Mouse (Mus musculus) C2C12 (cell line): ENCODE measurements around the gene Nudt16l1. TPM values are rescaled to one million over a fixed set of nuclear protein-coding genes. Genes with fewer than 3 reads are reported as not detected.

Source experiments
- H3K27me3 ChIP-seq: one replicate; pipeline ENCODE4 v1.6.1; 2011; ENCODE audit not compliant: control insufficient read depth, insufficient read depth, insufficient read length
- H3K36me3 ChIP-seq: one replicate; pipeline ENCODE4 v1.6.1; 2011; ENCODE audit not compliant: control insufficient read depth, insufficient read depth
- H3K4me3 ChIP-seq: one replicate; pipeline ENCODE4 v1.5.1; 2011; ENCODE audit warnings: mild to moderate bottlenecking, control low read depth; ENCODE audit not compliant: poor library complexity, insufficient read depth, severe bottlenecking
- H3K79me2 ChIP-seq: one replicate; pipeline ENCODE4 v1.6.1; 2011; ENCODE audit not compliant: control insufficient read depth, insufficient read depth
- H3K79me3 ChIP-seq: one replicate; pipeline ENCODE4 v1.6.1; 2011; ENCODE audit warnings: low read depth, control low read depth
- H3ac ChIP-seq: one replicate; pipeline ENCODE3; 2011; ENCODE audit warnings: low read depth; ENCODE audit not compliant: control insufficient read depth, insufficient read length
- CEBPB ChIP-seq: IDR thresholded peaks from one replicate; pipeline ENCODE4 v1.6.1; 2011; ENCODE audit warnings: low read depth, mild to moderate bottlenecking, control low read depth, moderate library complexity
- CTCF ChIP-seq: IDR thresholded peaks from one replicate; pipeline ENCODE4 v1.5.1; 2011; ENCODE audit not compliant: control insufficient read depth, insufficient read depth, insufficient read length
- FOSL1 ChIP-seq: IDR thresholded peaks from one replicate; pipeline ENCODE4 v1.8.0; 2011; ENCODE audit warnings: mild to moderate bottlenecking, low read length; ENCODE audit not compliant: poor library complexity, insufficient read depth, severe bottlenecking
- MAX ChIP-seq: IDR thresholded peaks from one replicate; pipeline ENCODE4 v1.6.1; 2011; ENCODE audit warnings: mild to moderate bottlenecking, control low read depth
- MYOD1 ChIP-seq: IDR thresholded peaks from one replicate; pipeline ENCODE4 v1.6.1; 2011; ENCODE audit warnings: low read depth; ENCODE audit not compliant: control insufficient read depth, insufficient read length
- MYOG ChIP-seq: IDR thresholded peaks from one replicate; pipeline ENCODE4 v1.6.1; 2011; ENCODE audit not compliant: control insufficient read depth, insufficient read length; ENCODE audit errors: extremely low read depth
- USF1 ChIP-seq: IDR thresholded peaks from one replicate; pipeline ENCODE4 v1.6.1; 2011; ENCODE audit warnings: low read depth, mild to moderate bottlenecking, control low read depth, moderate library complexity
- polyA plus RNA-seq: library from polyadenylated mRNA; unstranded; fragments of >200 nt; fragmentation: generic; extraction: Trizol; gene quantifications from one replicate; pipeline ENCODE4 v1.2.1, GENCODE M21; 2012; ENCODE audit warnings: missing spikeins

Nudt16l1 gene
- polyA plus RNA-seq, 1 experiment, result 59.6 TPM

GRCm38 (mm10) chr16:4920556-4920955, 18.0 kb upstream of the Nudt16l1 start:
- H3K36me3 ChIP-seq, result no peaks in the 10 kb centered on the region
- H3ac ChIP-seq, result no peak overlapping the region

DNA sequence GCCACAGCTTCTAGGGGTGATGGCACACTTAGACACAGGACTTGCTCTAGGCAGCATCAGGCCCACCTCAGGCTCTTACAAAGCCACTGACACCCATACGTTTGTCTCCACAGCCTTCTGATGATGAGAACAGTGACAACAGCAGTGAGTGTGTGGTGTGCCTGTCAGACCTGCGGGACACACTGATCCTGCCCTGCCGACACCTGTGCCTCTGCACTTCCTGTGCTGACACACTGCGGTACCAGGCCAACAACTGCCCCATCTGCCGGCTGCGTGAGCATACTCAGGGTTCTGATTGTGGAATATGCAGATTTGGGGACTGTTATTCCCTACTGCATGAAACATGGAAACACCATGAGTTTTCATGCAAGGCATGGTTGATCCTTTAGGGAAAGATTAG, 16.1 kb upstream of the Nudt16l1 start:
- H3K36me3 ChIP-seq, result peaks cover 4% of the 10 kb centered on the region
- H3K79me2 ChIP-seq, result no peaks in the 10 kb centered on the region
- H3ac ChIP-seq, result no peak overlapping the region
- no peak overlapping the region for H3K4me3 ChIP-seq
- no peak for TF ChIP-seq MYOG
- TF ChIP-seq FOSL1, result no peak
- TF ChIP-seq CTCF, result no peak
- TF ChIP-seq CEBPB, result no peak
- TF ChIP-seq MAX, result no peak
- no peaks in the 10 kb centered on the region for H3K79me3 ChIP-seq
- no peaks in the 10 kb centered on the region for H3K27me3 ChIP-seq

More at GRCm38 (mm10) chr16:4920556-4920955, 18.0 kb upstream of the Nudt16l1 start:
- H3K27me3 ChIP-seq, result no peaks in the 10 kb centered on the region
- H3K4me3 ChIP-seq, result no peak overlapping the region
- no peak for TF ChIP-seq CTCF
- no peak for TF ChIP-seq FOSL1
- no peaks in the 10 kb centered on the region for H3K79me2 ChIP-seq
- no peaks in the 10 kb centered on the region for H3K79me3 ChIP-seq

- no peaks in the 10 kb centered on the region for H3K27me3 ChIP-seq
Observed at GRCm38 (mm10) chr16:4923996-4924395, 14.6 kb upstream of the Nudt16l1 start.

GRCm38 (mm10) chr16:4927967-4928366, 10.6 kb upstream of the Nudt16l1 start:
- H3K4me3 ChIP-seq, result no peak overlapping the region
- TF ChIP-seq MYOD1, result no peak
- TF ChIP-seq CEBPB, result no peak
- TF ChIP-seq CTCF, result no peak
- TF ChIP-seq MAX, result no peak
- TF ChIP-seq MYOG, result no peak
- no peak for TF ChIP-seq FOSL1
- no peak for TF ChIP-seq USF1
- no peak overlapping the region for H3ac ChIP-seq
- no peaks in the 10 kb centered on the region for H3K79me2 ChIP-seq
- H3K36me3 ChIP-seq, result peaks cover 17% of the 10 kb centered on the region
- H3K27me3 ChIP-seq, result no peaks in the 10 kb centered on the region
- no peaks in the 10 kb centered on the region for H3K79me3 ChIP-seq

More at GRCm38 (mm10) chr16:4923996-4924395, 14.6 kb upstream of the Nudt16l1 start:
- H3ac ChIP-seq, result no peak overlapping the region
- peaks cover 8% of the 10 kb centered on the region for H3K36me3 ChIP-seq
- no peaks in the 10 kb centered on the region for H3K79me2 ChIP-seq
- TF ChIP-seq CTCF (no peak), CEBPB (no peak), FOSL1 (no peak), MYOD1 (peak; percentile 50), MYOG (no peak), MAX (no peak)
- no peak overlapping the region for H3K4me3 ChIP-seq
- no peaks in the 10 kb centered on the region for H3K79me3 ChIP-seq

DNA sequence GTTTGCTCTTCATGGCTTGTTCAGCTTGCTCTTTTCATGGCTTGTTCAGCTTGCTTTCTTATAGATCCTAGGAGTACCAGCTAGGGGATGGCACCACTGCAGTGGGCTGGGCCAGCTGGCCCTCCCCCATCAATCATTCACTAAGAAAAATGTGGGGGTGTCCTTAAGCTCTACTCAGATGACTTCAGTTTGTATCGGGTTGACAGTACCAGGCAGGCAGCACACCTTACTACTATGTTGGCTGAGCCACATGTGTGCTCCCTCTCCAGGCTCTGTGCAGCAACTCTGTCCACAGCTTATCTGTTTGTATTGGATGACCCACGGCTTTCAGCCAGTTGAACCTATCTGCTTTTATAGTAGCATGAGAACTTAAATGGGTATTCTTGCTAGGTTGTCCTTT, 10.1 kb upstream of the Nudt16l1 start:
- H3K79me2 ChIP-seq, result no peaks in the 10 kb centered on the region
- H3ac ChIP-seq, result no peak overlapping the region
- no peak overlapping the region for H3K4me3 ChIP-seq
- H3K27me3 ChIP-seq, result no peaks in the 10 kb centered on the region
- TF ChIP-seq MAX (no peak), FOSL1 (no peak), CEBPB (no peak), USF1 (no peak), MYOD1 (no peak), MYOG (no peak), CTCF (no peak)
- H3K79me3 ChIP-seq, result no peaks in the 10 kb centered on the region
- H3K36me3 ChIP-seq, result peaks cover 22% of the 10 kb centered on the region

DNA sequence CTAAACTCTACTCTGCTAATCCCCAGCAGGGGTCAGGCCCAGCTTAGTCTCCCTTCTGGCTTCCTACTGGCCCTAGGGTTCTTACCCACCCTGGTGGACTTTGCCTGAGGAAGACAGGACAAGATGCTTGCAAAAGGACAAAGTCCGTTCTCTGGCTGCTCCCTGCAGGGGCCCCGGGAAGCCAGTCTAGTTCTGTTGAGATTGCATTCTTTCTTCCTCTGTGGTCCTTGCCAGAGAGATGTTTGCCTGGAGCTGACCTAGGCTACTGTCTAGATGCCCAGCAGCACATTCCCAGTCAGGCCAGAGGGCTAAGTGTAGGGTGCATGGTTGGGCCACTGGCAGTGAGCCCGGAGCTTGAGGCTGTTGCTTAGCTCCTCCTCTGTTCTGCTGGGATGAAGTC, 6.1 kb upstream of the Nudt16l1 start:
- Histone ChIP-seq H3K79me3 (no peaks in the 10 kb centered on the region), H3K79me2 (no peaks in the 10 kb centered on the region), H3K27me3 (no peaks in the 10 kb centered on the region), H3K4me3 (no peak overlapping the region), H3ac (no peak overlapping the region), H3K36me3 (peaks cover 25% of the 10 kb centered on the region)
- TF ChIP-seq MAX, result no peak
- no peak for TF ChIP-seq MYOG
- TF ChIP-seq USF1, result no peak
- no peak for TF ChIP-seq CEBPB
- no peak for TF ChIP-seq MYOD1
- no peak for TF ChIP-seq CTCF
- TF ChIP-seq FOSL1, result no peak
